Mouse (Mus musculus) heart, embryonic 16.5 days (tissue): Measurements from ENCODE around the gene Cotl1. TPM values are rescaled to one million over a fixed set of nuclear protein-coding genes. Genes with fewer than 3 reads are reported as not detected.

Experiments
- ATAC-seq: fragments of 200-750 bp; cut with Nextera tagmentation; replicated peaks from 2 replicates; pipeline ENCODE4 v1.8.0; 2017; ENCODE audit warnings: moderate number of reproducible peaks; ENCODE audit not compliant: insufficient read depth, low FRiP score; ENCODE audit errors: extremely low read depth
- H3K27ac ChIP-seq: fragments of 300-500 bp; sonication (generic); 2 replicates; pipeline ENCODE4 v1.5.1; 2014; ENCODE audit warnings: mild to moderate bottlenecking, low read length, control low read depth, moderate library complexity
- H3K27me3 ChIP-seq: fragments of 300-500 bp; sonication (generic); 2 replicates; pipeline ENCODE4 v1.6.1; 2014; ENCODE audit warnings: low read length, mixed read lengths; ENCODE audit not compliant: control insufficient read depth, insufficient read depth
- H3K36me3 ChIP-seq: fragments of 300-500 bp; sonication (generic); 2 replicates; pipeline ENCODE4 v1.6.1; 2014; ENCODE audit not compliant: control insufficient read depth, insufficient read depth
- H3K4me1 ChIP-seq: fragments of 300-500 bp; sonication (generic); 2 replicates; pipeline ENCODE4 v1.6.1; 2014; ENCODE audit warnings: low read length, mixed read lengths; ENCODE audit not compliant: control insufficient read depth, insufficient read depth
- H3K4me2 ChIP-seq: fragments of 300-500 bp; sonication (generic); 2 replicates; pipeline ENCODE4 v1.6.1; 2014; ENCODE audit warnings: low read depth, mild to moderate bottlenecking, control low read depth, low read length
- H3K4me3 ChIP-seq: fragments of 300-500 bp; sonication (generic); 2 replicates; pipeline ENCODE4 v1.5.1; 2014; ENCODE audit warnings: mild to moderate bottlenecking, control low read depth, low read length
- H3K9ac ChIP-seq: fragments of 300-500 bp; sonication (generic); 2 replicates; pipeline ENCODE4 v1.6.1; 2014; ENCODE audit warnings: low read length, control low read depth
- H3K9me3 ChIP-seq: fragments of 300-500 bp; sonication (generic); replicated peaks from 2 replicates; pipeline ENCODE4 v1.6.1; 2016; ENCODE audit warnings: low read length; ENCODE audit not compliant: control insufficient read depth
- WGBS: fragments of 180-500 bp; shearing (Covaris S2); extraction: QIAGEN DNeasy Blood & Tissue Kit; methylation state at CpG from one replicate; pipeline ENCODE4 v1.1.7; 2014; 5-methylcytosine and 5-hydroxymethylcytosine counted together
- polyA plus RNA-seq: library from polyadenylated mRNA; unstranded; fragments of >200 nt; fragmentation: Nextera tagmentation; extraction: Ambion mirVana; gene quantifications from 2 replicates; pipeline ENCODE4 v1.2.1, GENCODE M21; 2015

Gene Cotl1
- polyA plus RNA-seq: 34.3 and 56.1 TPM in 2 replicates

- Histone ChIP-seq H3K4me3 (peak within 1 kb of the TSS; percentile 73), H3K4me1 (peaks cover 18% of the 10 kb centered on the region), H3K9ac (peak within 1 kb of the TSS; percentile 84), H3K9me3 (no peaks in the 10 kb centered on the region), H3K27me3 (no peaks in the 10 kb centered on the region), H3K4me2 (peak within 1 kb of the TSS; percentile 94), H3K27ac (peak within 1 kb of the TSS; percentile 66), H3K36me3 (no peaks in the 10 kb centered on the region)
- WGBS: under 1% methylated on average over 57 of the region's 57 CpGs
- peak; percentile 97 for ATAC-seq
These were observed at the start of gene Cotl1 for GRCm38 (mm10) chr8:119840275-119840808. TSS of gene Cotl1 (minus strand) at chr8:119840544.

- no peaks in the 10 kb centered on the region for H3K9me3 ChIP-seq
- ATAC-seq: no peak
- H3K4me3 ChIP-seq: no peak overlapping the region
- H3K4me1 ChIP-seq: peaks cover 13% of the 10 kb centered on the region
- H3K4me2 ChIP-seq: no peak overlapping the region
- H3K9ac ChIP-seq: no peak overlapping the region
- no peak overlapping the region for H3K27ac ChIP-seq
- no peaks in the 10 kb centered on the region for H3K27me3 ChIP-seq
- no peaks in the 10 kb centered on the region for H3K36me3 ChIP-seq
- 79% methylated on average over 4 of the region's 4 CpGs for WGBS
These were observed 47.7 kb upstream of the Cotl1 start for GRCm38 (mm10) chr8:119888012-119888411.

GRCm38 (mm10) chr8:119887130-119887529 lies 46.8 kb upstream of the Cotl1 start:
- no peak overlapping the region for H3K4me2 ChIP-seq
- ATAC-seq: no peak
- WGBS: 88% methylated on average over 3 of the region's 3 CpGs
- H3K4me3 ChIP-seq: no peak overlapping the region
- H3K9me3 ChIP-seq: no peaks in the 10 kb centered on the region
- H3K4me1 ChIP-seq: peaks cover 13% of the 10 kb centered on the region
- H3K36me3 ChIP-seq: no peaks in the 10 kb centered on the region
- H3K27ac ChIP-seq: no peak overlapping the region
- no peak overlapping the region for H3K9ac ChIP-seq
- no peaks in the 10 kb centered on the region for H3K27me3 ChIP-seq

- Histone ChIP-seq H3K9ac (no peak overlapping the region), H3K4me2 (no peak overlapping the region), H3K4me3 (no peak overlapping the region), H3K27me3 (no peaks in the 10 kb centered on the region), H3K27ac (0 out of 2 replicates have a peak overlapping the region, but pooled peaks have one; percentile 9), H3K9me3 (no peaks in the 10 kb centered on the region), H3K4me1 (peaks cover 13% of the 10 kb centered on the region), H3K36me3 (no peaks in the 10 kb centered on the region)
- WGBS: 11% methylated on average over 3 of the region's 3 CpGs
- peak; percentile 84 for ATAC-seq
These were observed 45.3 kb upstream of the Cotl1 start for GRCm38 (mm10) chr8:119885612-119886011.

GRCm38 (mm10) chr8:119883281-119883680 lies 42.9 kb upstream of the Cotl1 start:
- WGBS: 91% methylated on average over 7 of the region's 7 CpGs

GRCm38 (mm10) chr8:119881917-119882316 lies 41.6 kb upstream of the Cotl1 start:
- H3K9me3 ChIP-seq: no peaks in the 10 kb centered on the region
- H3K9ac ChIP-seq: no peak overlapping the region
- no peak overlapping the region for H3K4me2 ChIP-seq
- H3K27me3 ChIP-seq: no peaks in the 10 kb centered on the region
- 0 out of 2 replicates have a peak, but pooled peaks cover 2% of the 10 kb centered on the region for H3K36me3 ChIP-seq
- 85% methylated on average over 8 of the region's 8 CpGs for WGBS
- H3K4me3 ChIP-seq: no peak overlapping the region
- H3K27ac ChIP-seq: no peak overlapping the region
- peaks cover 13% of the 10 kb centered on the region for H3K4me1 ChIP-seq
- no peak for ATAC-seq

More at GRCm38 (mm10) chr8:119883281-119883680, 42.9 kb upstream of the Cotl1 start:
- Histone ChIP-seq H3K27me3 (no peaks in the 10 kb centered on the region), H3K27ac (no peak overlapping the region), H3K4me3 (no peak overlapping the region), H3K9me3 (no peaks in the 10 kb centered on the region), H3K9ac (no peak overlapping the region), H3K4me1 (peaks cover 13% of the 10 kb centered on the region), H3K36me3 (no peaks in the 10 kb centered on the region), H3K4me2 (no peak overlapping the region)
- ATAC-seq: no peak

- H3K9me3 ChIP-seq: no peaks in the 10 kb centered on the region
- H3K4me2 ChIP-seq: no peak overlapping the region
- 0 out of 2 replicates have a peak, but pooled peaks cover 5% of the 10 kb centered on the region for H3K36me3 ChIP-seq
- H3K27ac ChIP-seq: no peak overlapping the region
- 82% methylated on average over 6 of the region's 6 CpGs for WGBS
- no peak for ATAC-seq
- no peak overlapping the region for H3K4me3 ChIP-seq
- peaks cover 12% of the 10 kb centered on the region for H3K4me1 ChIP-seq
- H3K27me3 ChIP-seq: no peaks in the 10 kb centered on the region
- no peak overlapping the region for H3K9ac ChIP-seq
These were observed 41.0 kb upstream of the Cotl1 start for GRCm38 (mm10) chr8:119881301-119881700.

GRCm38 (mm10) chr8:119873181-119873580 lies 32.8 kb upstream of the Cotl1 start:
- no peak overlapping the region for H3K4me3 ChIP-seq
- no peak for ATAC-seq
- peaks cover 11% of the 10 kb centered on the region for H3K9me3 ChIP-seq
- no peaks in the 10 kb centered on the region for H3K4me1 ChIP-seq
- no peaks in the 10 kb centered on the region for H3K27me3 ChIP-seq
- no peak overlapping the region for H3K9ac ChIP-seq
- H3K27ac ChIP-seq: no peak overlapping the region
- no peak overlapping the region for H3K4me2 ChIP-seq
- 94% methylated on average over 1 of the region's 1 CpGs for WGBS
- peaks cover 42% of the 10 kb centered on the region for H3K36me3 ChIP-seq

- Histone ChIP-seq H3K4me1 (no peaks in the 10 kb centered on the region), H3K4me3 (no peak overlapping the region), H3K4me2 (no peak overlapping the region), H3K36me3 (peaks cover 34% of the 10 kb centered on the region), H3K9me3 (peaks cover 11% of the 10 kb centered on the region), H3K9ac (no peak overlapping the region), H3K27ac (no peak overlapping the region), H3K27me3 (no peaks in the 10 kb centered on the region)
- ATAC-seq: no peak
- 72% methylated on average over 20 of the region's 20 CpGs for WGBS
These were observed 29.3 kb upstream of the Cotl1 start for GRCm38 (mm10) chr8:119869616-119870015.
